Mouse (Mus musculus) layer of hippocampus, adult 6 months (tissue): ENCODE data around the gene Acot7. TPM values are rescaled to one million over a fixed set of nuclear protein-coding genes. Genes with fewer than 3 reads are reported as not detected.

Experiments
- long read RNA-seq, 2 experiments: library from polyadenylated mRNA; unstranded; transcript quantifications; one replicate each; pipeline ENCODE4 v2.0.0; 2019 to 2020
- polyA plus RNA-seq: library from polyadenylated mRNA; unstranded; fragments of <200 nt; fragmentation: Nextera tagmentation; gene quantifications from 2 replicates; pipeline ENCODE4 v1.2.3, GENCODE M21; 2021

Gene Acot7
- 373 and 425 TPM in 2 replicates for polyA plus RNA-seq
- long read RNA-seq, experiment 1, transcript Acot7-206 (9 exons, 1,505 nt) = minor isoform, 5 of 490 reads
- long read RNA-seq, experiment 1, transcript Acot7-202 (9 exons, 1,457 nt) = major isoform, 411 of 490 reads
- long read RNA-seq, experiment 1, partial matches to known transcripts = 58 of 490 reads
- long read RNA-seq, experiment 1, other reads (novel, unspliced or antisense) = 16 of 490 reads
- long read RNA-seq, experiment 2, transcript Acot7-206 (9 exons, 1,505 nt) = minor isoform, 7 of 888 reads
- long read RNA-seq, experiment 2, transcript Acot7-202 (9 exons, 1,457 nt) = major isoform, 818 of 888 reads
- long read RNA-seq, experiment 2, partial matches to known transcripts = 22 of 888 reads
- long read RNA-seq, experiment 2, other reads (novel, unspliced or antisense) = 41 of 888 reads

GRCm38 (mm10) chr4:152177537-152178343 is at the start of gene Acot7:
TSS of gene Acot7 (plus strand) at chr4:152178134.

GRCm38 (mm10) chr4:152151966-152152544 is 25.9 kb upstream of the Acot7 start, which contains the start of gene Espn:
TSS of gene Espn (minus strand) at chr4:152152371.

GRCm38 (mm10) chr4:152158585-152159284 is 19.2 kb upstream of the Acot7 start, which contains the start of gene Hes2:
TSS of gene Hes2 (plus strand) at chr4:152158867.

GRCm38 (mm10) chr4:152273621-152274236 is 95.8 kb downstream of the Acot7 start, which contains the start of gene Gpr153:
TSS of gene Gpr153 (plus strand) at chr4:152274232.

DNA sequence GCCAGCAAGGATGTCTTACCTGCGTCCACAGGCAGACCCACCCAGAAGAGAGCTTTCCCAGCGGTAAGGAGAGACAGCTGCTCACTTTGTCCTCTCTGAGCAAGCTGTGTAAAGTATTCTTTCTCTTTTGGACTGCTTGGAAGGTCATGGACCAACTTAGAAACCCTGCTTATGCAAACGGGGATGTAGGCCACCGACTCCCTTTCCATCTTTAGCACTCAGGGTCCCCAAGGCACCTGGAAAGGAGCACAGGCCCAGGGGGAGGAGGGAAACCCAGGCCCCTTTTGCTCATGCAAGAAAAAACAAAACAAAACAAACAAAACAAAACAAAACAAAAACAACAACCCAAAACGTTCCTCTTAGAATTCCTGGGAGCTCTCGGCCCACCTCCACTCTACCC is 113.6 kb downstream of the Acot7 start, which contains the start of gene Hes3:
Gene Hes3, minus strand, starts transcription at position 101 of the 400 bp plus-strand sequence.

GRCm38 (mm10) chr4:152296874-152297861 is 119.2 kb downstream of the Acot7 start, which contains the start of gene Icmt:
TSS of gene Icmt (plus strand) at chr4:152297227.

DNA sequence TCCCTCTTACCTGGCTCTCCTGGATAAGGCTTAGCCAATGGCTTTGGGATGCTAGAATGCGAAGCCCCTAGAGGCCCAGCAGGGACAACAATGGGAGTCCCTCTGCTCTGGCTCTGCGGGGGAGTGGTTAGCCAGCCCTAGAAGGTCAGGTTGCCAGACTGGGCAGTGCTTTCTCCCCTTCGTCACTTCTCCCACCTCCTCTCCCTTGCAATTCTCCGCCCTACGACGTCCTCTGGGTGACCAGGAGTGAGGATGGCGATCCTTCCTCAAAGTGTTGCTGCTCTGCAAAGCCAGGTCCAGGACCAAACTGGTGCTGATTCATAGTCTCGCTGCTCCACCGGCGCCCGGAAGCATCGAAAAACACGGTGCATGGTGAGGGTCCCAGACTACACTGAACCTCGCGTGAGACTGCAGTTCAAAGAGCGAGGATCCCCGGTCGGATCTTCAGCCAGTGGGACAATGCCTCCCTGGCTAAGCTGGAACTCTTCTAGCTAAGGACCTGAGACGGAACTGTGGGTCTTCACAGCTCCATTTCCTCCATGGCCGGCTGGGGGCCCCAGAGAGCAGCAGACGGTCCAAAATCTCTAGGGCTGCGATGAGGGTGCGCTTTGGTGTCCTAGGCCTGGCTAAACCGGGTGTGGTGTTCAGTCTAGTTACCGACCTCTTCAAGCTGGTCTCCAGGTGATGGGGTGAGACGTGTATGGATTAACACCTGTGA is 140.7 kb downstream of the Acot7 start, which contains the start of gene Rnf207:
Gene Rnf207, minus strand, starts transcription at position 477 of the 718 bp plus-strand sequence.

Other genes starting within 250 kb of the Acot7 start
- gene Dnajc11, start 244.4 kb upstream of the Acot7 start, polyA plus RNA-seq = 37.8 and 40.3 TPM in 2 replicates
- 23.8 and 23.9 TPM in 2 replicates for gene Thap3, start 189.1 kb upstream of the Acot7 start, polyA plus RNA-seq
- gene Phf13, start 181.9 kb upstream of the Acot7 start, polyA plus RNA-seq = 6.2 and 6.8 TPM in 2 replicates
- gene Klhl21, start 169.3 kb upstream of the Acot7 start, polyA plus RNA-seq = 7.6 and 9.5 TPM in 2 replicates
- gene Zbtb48, start 150.5 kb upstream of the Acot7 start, polyA plus RNA-seq = 5.4 and 8.7 TPM in 2 replicates
- 0.14 TPM in 1 of 2 replicates, not detected in the other for gene Tas1r1, start 139.6 kb upstream of the Acot7 start, polyA plus RNA-seq
- 8.0 and 10.4 TPM in 2 replicates for gene Nol9, start 138.8 kb upstream of the Acot7 start, polyA plus RNA-seq
- 16.8 and 20.8 TPM in 2 replicates for gene Plekhg5, start 105.6 kb upstream of the Acot7 start, polyA plus RNA-seq
- gene Tnfrsf25, start 62.2 kb upstream of the Acot7 start, polyA plus RNA-seq = 0.19 and 0.25 TPM in 2 replicates
- 0.92 and 1.9 TPM in 2 replicates for gene Espn, start 25.8 kb upstream of the Acot7 start, polyA plus RNA-seq
- 0.14 TPM in 1 of 2 replicates, not detected in the other for gene Hes2, start 19.3 kb upstream of the Acot7 start, polyA plus RNA-seq
- 1.4 and 2.0 TPM in 2 replicates for gene Gpr153, start 96.1 kb downstream of the Acot7 start, polyA plus RNA-seq
- gene Hes3, start 113.5 kb downstream of the Acot7 start, polyA plus RNA-seq = not detected in 2 replicates
- 13.9 and 16.0 TPM in 2 replicates for gene Icmt, start 119.1 kb downstream of the Acot7 start, polyA plus RNA-seq
- 0.80 and 0.85 TPM in 2 replicates for gene Rnf207, start 140.9 kb downstream of the Acot7 start, polyA plus RNA-seq
- gene Rpl22, start 147.6 kb downstream of the Acot7 start, polyA plus RNA-seq = 327 and 332 TPM in 2 replicates
- gene Chd5, start 160.5 kb downstream of the Acot7 start, polyA plus RNA-seq = 92.4 and 92.8 TPM in 2 replicates